Mouse (Mus musculus) pancreas, adult 10 weeks (tissue): ENCODE data around the gene Rpia. TPM values are rescaled to one million over a fixed set of nuclear protein-coding genes. Genes with fewer than 3 reads are reported as not detected.

ENCODE experiments used
- polyA plus RNA-seq: library from polyadenylated mRNA; stranded (reverse); fragments of 350-450 nt; fragmentation: Illumina TruSeq; extraction: RNeasy Lipid Tissue Mini Kit (QIAGEN cat#74804); gene quantifications from one replicate; pipeline ENCODE4 v1.2.3, GENCODE M21; 2015; ENCODE audit warnings: low read depth, low replicate concordance; ENCODE audit not compliant: insufficient read depth

Rpia gene
- polyA plus RNA-seq = 4.6 TPM

DNA sequence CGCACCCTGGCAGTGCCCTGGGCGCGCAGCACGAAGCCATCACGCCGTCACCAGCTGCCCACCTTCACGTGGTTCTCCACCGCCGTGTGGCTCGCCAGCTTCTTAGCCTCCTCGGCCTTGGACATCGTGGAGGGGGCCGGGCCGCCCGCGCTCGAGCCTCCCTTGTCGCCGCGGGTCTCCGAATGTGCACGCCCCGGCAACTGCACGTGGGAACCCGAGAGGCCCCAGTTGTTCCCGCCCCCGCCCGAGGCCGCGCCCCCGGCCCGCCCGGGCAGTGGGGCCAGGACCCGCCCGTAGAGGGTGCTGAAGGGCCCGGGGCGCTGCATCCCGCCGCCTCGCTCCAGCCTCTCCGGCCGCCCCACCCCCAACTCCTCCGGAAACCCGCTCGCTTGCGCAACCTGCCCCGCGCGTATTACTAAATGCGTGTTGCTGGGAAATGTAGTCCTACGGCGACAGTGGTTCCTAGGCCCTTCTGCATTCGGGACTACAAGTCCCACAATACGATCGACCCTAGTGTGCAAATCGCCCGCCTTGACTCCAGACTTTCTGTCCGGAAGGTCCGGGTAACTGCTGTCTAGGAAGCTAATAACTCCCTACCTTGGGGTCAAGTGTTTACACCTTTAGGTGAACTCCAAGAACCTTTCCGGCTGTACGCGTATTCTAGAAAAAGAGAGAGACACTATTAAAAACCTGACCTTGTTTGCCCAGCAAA, at the start of gene Rpia:
Rpia (minus strand) TSS at position 409 of the 712 bp plus-strand sequence.

Other genes starting within 250 kb of the Rpia start
- 21.0 TPM for gene Eif2ak3, start 52.3 kb upstream of the Rpia start, polyA plus RNA-seq
- not detected for gene Tex37, start 126.7 kb upstream of the Rpia start, polyA plus RNA-seq
- gene Foxi3, start 164.3 kb upstream of the Rpia start, polyA plus RNA-seq = not detected